7 mouse cellular contexts compared by ENCODE assay signal in the genomic region with DNA sequence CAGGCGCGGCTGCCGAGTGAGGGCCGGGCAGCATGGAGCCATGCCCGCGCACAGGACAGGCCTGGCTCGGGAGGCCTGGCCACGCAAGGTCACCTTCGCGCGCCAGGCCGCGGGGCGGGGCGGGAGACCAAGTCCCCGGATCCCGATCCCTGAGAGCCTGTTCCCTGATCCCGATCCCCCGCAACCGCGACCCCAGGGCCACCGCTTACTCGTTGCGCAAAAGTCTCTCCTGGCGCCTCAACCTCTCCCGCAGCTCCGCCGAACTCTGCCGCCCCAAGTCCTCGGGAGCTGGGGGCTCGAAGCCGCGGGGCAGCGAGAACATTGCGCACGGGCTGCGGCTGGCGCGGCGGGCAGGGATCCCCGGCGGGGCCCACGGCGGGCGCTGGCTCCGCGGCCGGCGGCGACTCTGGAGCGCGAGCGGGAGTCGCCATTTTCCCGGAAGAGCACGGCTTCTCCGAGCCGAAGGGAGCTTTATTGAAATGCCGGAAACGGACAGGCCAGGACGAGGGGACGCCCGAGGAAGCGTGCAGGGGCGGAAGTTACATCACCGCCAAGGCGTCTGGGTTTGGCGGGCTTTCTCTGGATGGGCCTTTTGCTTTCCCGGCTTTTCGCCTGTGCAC. TPM values are rescaled to one million over a fixed set of nuclear protein-coding genes. Genes with fewer than 3 reads are reported as not detected.
DNase-seq lines count a peak whose midpoint lies in the region; ATAC-seq lines count a peak whose summit lies in the region.

TSS of gene Polr2m (minus strand) at position 461 of the 620 bp plus-strand sequence.

- under 1% methylated on average over 70 of the region's 70 CpGs for WGBS in embryonic facial prominence, embryonic 12.5 days
- 1% methylated on average over 69 of the region's 70 CpGs for WGBS in limb, embryonic 11.5 days
- WGBS in midbrain, embryonic 14.5 days: under 1% methylated on average over 70 of the region's 70 CpGs

- peak within 1 kb of the TSS; percentile 99 for H3K9ac ChIP-seq in embryonic facial prominence, embryonic 12.5 days
- peak within 1 kb of the TSS; percentile 100 for H3K9ac ChIP-seq in limb, embryonic 11.5 days (ENCODE audit: low read length)
- peak within 1 kb of the TSS; percentile 99 for H3K9ac ChIP-seq in midbrain, embryonic 14.5 days (replicated peaks; ENCODE audit: low read length)

- H3K27ac ChIP-seq in embryonic facial prominence, embryonic 12.5 days: peak within 1 kb of the TSS; percentile 95
- peak within 1 kb of the TSS; percentile 89 for H3K27ac ChIP-seq in limb, embryonic 11.5 days (replicated peaks; ENCODE audit: low read depth, low read length)
- peak within 1 kb of the TSS; percentile 89 for H3K27ac ChIP-seq in midbrain, embryonic 14.5 days (replicated peaks; ENCODE audit: low read depth, low read length)

- H3K27me3 ChIP-seq in embryonic facial prominence, embryonic 12.5 days: no peaks in the 10 kb centered on the region
- H3K27me3 ChIP-seq in limb, embryonic 11.5 days (ENCODE audit: control insufficient read depth, insufficient read depth, low read length): no peaks in the 10 kb centered on the region
- H3K27me3 ChIP-seq in midbrain, embryonic 14.5 days (ENCODE audit: control insufficient read depth, insufficient read depth, low read length): no peaks in the 10 kb centered on the region

- H3K4me2 ChIP-seq in embryonic facial prominence, embryonic 12.5 days (replicated peaks): peak within 1 kb of the TSS; percentile 73
- H3K4me2 ChIP-seq in limb, embryonic 11.5 days (ENCODE audit: low read depth, severe bottlenecking): peak within 1 kb of the TSS; percentile 66
- peak within 1 kb of the TSS; percentile 78 for H3K4me2 ChIP-seq in midbrain, embryonic 14.5 days (ENCODE audit: low read length)

- H3K4me3 ChIP-seq in embryonic facial prominence, embryonic 12.5 days: peak within 1 kb of the TSS; percentile 97
- peak within 1 kb of the TSS; percentile 97 for H3K4me3 ChIP-seq in limb, embryonic 11.5 days (ENCODE audit: low read depth, low read length)
- H3K4me3 ChIP-seq in midbrain, embryonic 14.5 days (replicated peaks; ENCODE audit: low read depth, low read length): peak within 1 kb of the TSS; percentile 99

- peak; percentile 90 for ATAC-seq in embryonic facial prominence, embryonic 12.5 days (ENCODE audit: insufficient number of reproducible peaks, insufficient read depth, low FRiP score, low TSS enrichment)
- ATAC-seq in limb, embryonic 11.5 days (ENCODE audit: insufficient number of reproducible peaks, low FRiP score, low TSS enrichment, low read depth): peak; percentile 92
- peak; percentile 97 for ATAC-seq in midbrain, embryonic 14.5 days (ENCODE audit: low FRiP score, low TSS enrichment)

- peaks cover 8% of the 10 kb centered on the region; the same call in 1 of the 2 replicates for H3K4me1 ChIP-seq in embryonic facial prominence, embryonic 12.5 days
- no peaks in the 10 kb centered on the region for H3K4me1 ChIP-seq in limb, embryonic 11.5 days (ENCODE audit: control insufficient read depth, insufficient read depth, low read length)
- peaks cover 11% of the 10 kb centered on the region for H3K4me1 ChIP-seq in midbrain, embryonic 14.5 days (ENCODE audit: control insufficient read depth, insufficient read depth, low read length)

- H3K36me3 ChIP-seq in embryonic facial prominence, embryonic 12.5 days: peaks cover 29% of the 10 kb centered on the region
- H3K36me3 ChIP-seq in limb, embryonic 11.5 days (ENCODE audit: control insufficient read depth, insufficient read depth, low read length): peaks cover 23% of the 10 kb centered on the region; the same call in 1 of the 2 replicates
- H3K36me3 ChIP-seq in midbrain, embryonic 14.5 days (ENCODE audit: control insufficient read depth, insufficient read depth, low read length): peaks cover 30% of the 10 kb centered on the region

- H3K9me3 ChIP-seq in embryonic facial prominence, embryonic 12.5 days: no peaks in the 10 kb centered on the region
- no peaks in the 10 kb centered on the region for H3K9me3 ChIP-seq in limb, embryonic 11.5 days (ENCODE audit: control insufficient read depth, low read length)
- H3K9me3 ChIP-seq in midbrain, embryonic 14.5 days (ENCODE audit: control insufficient read depth, low read length): no peaks in the 10 kb centered on the region

- DNase-seq in adrenal gland, postnatal 25 days: peak; percentile 94
- peak; percentile 99 for DNase-seq in heart, adult 11 months
- DNase-seq in kidney, adult 18-20 months: peak; percentile 95
- DNase-seq in limb, embryonic 11.5 days (ENCODE audit: low spot score): peak; percentile 99
- peak; percentile 98 for DNase-seq in midbrain, embryonic 14.5 days
- peak; percentile 78 to 89 for DNase-seq in spleen, adult 18-20 months

RNA-seq across cellular contexts. Expression of gene Polr2m, which starts in this region (rescaled TPM):
- total RNA-seq in adrenal gland, postnatal 25 days (2021): 169 and 181 TPM in 2 replicates
- 559 and 561 TPM in 2 replicates for polyA plus RNA-seq in embryonic facial prominence, embryonic 12.5 days (2016; fragmentation: Nextera tagmentation; extraction: Ambion mirVana)
- 525 and 533 TPM in 2 replicates for polyA plus RNA-seq in limb, embryonic 11.5 days (2014; fragmentation: Nextera tagmentation; extraction: Ambion mirVana)
- polyA plus RNA-seq in midbrain, embryonic 14.5 days (2014; fragmentation: Nextera tagmentation; extraction: Ambion mirVana): 225 and 305 TPM in 2 replicates

Comparison
In these comparisons a context has a peak if more than half of its experiments do, and no peak if none do; other contexts are left out.
1. Peak in every context shown above with its lines: DNase-seq, ATAC-seq, H3K4me3 ChIP-seq and H3K27ac ChIP-seq.